Mouse (Mus musculus) liver, adult 2 months (tissue): ENCODE results near the gene Parp8. TPM values are rescaled to one million over a fixed set of nuclear protein-coding genes. Genes with fewer than 3 reads are reported as not detected.

Source experiments
- DNase-seq: peaks from one replicate; pipeline ENCODE4 v3.0.0-alpha.2; 2011; ENCODE audit warnings: low read depth, low spot score; ENCODE audit errors: extremely low read depth
- H3K27ac ChIP-seq: fragments of 200-500 bp; replicated peaks from 2 replicates; pipeline ENCODE4 v1.5.1; 2012; ENCODE audit warnings: low read depth, mild to moderate bottlenecking, control low read depth, inconsistent platforms, low read length; ENCODE audit not compliant: insufficient read depth
- H3K27me3 ChIP-seq: fragments of 200-500 bp; 2 replicates; pipeline ENCODE4 v1.6.1; 2012; ENCODE audit warnings: mild to moderate bottlenecking, moderate library complexity, low read length, inconsistent platforms; ENCODE audit not compliant: control insufficient read depth, insufficient read depth
- H3K36me3 ChIP-seq: fragments of 200-500 bp; 2 replicates; pipeline ENCODE4 v1.6.1; 2012; ENCODE audit warnings: low read length, inconsistent platforms; ENCODE audit not compliant: control insufficient read depth, insufficient read depth
- H3K4me1 ChIP-seq: fragments of 200-500 bp; 2 replicates; pipeline ENCODE4 v1.6.1; 2011; ENCODE audit warnings: low read length; ENCODE audit not compliant: control insufficient read depth, insufficient read depth
- H3K4me3 ChIP-seq: fragments of 200-500 bp; 2 replicates; pipeline ENCODE4 v1.5.1; 2011; ENCODE audit warnings: low read depth, mild to moderate bottlenecking, control low read depth, low read length, moderate library complexity; ENCODE audit not compliant: insufficient read depth
- H3K79me2 ChIP-seq: fragments of 200-500 bp; 2 replicates; pipeline ENCODE4 v1.6.1; 2012; ENCODE audit warnings: inconsistent platforms, mild to moderate bottlenecking, low read length, moderate library complexity; ENCODE audit not compliant: control insufficient read depth, insufficient read depth
- H3K9ac ChIP-seq: fragments of 200-500 bp; 2 replicates; pipeline ENCODE4 v1.6.1; 2012; ENCODE audit warnings: low read depth, mild to moderate bottlenecking, control low read depth, inconsistent platforms, low read length
- CTCF ChIP-seq: fragments of 200-500 bp; IDR thresholded peaks from 2 replicates; pipeline ENCODE4 v1.5.1; 2011; ENCODE audit warnings: low read depth, low read length, control low read depth
- POLR2A ChIP-seq: fragments of 200-500 bp; IDR thresholded peaks from 2 replicates; pipeline ENCODE4 v1.6.1; 2011; ENCODE audit warnings: low read length, control low read depth; ENCODE audit not compliant: insufficient read depth; ENCODE audit errors: extremely low read depth
- WGBS: fragments of 180-500 bp; shearing (Covaris S2); methylation state at CpG from one replicate; pipeline ENCODE4 v1.1.7; 2018; 5-methylcytosine and 5-hydroxymethylcytosine counted together
- polyA plus RNA-seq: library from polyadenylated mRNA; depleted of rRNA; stranded (reverse); fragments of >200 nt; gene quantifications from 2 replicates; pipeline ENCODE4 v1.2.3, GENCODE M21; 2012; rRNA removed
- total RNA-seq: library from RNA; depleted of rRNA; stranded (reverse); fragments of >200 nt; gene quantifications from 2 replicates; pipeline ENCODE4 v1.2.3, GENCODE M21; 2014; rRNA removed

The Parp8 gene
- total and polyA plus RNA-seq, 2 experiments = 0.40 to 1.6 TPM

GRCm38 (mm10) chr13:116843937-116844336 is 181.4 kb downstream of the Parp8 start:
- Histone ChIP-seq H3K79me2 (no peaks in the 10 kb centered on the region), H3K9ac (no peak overlapping the region), H3K4me1 (no peaks in the 10 kb centered on the region), H3K27ac (no peak overlapping the region), H3K36me3 (no peaks in the 10 kb centered on the region), H3K4me3 (no peak overlapping the region), H3K27me3 (no peaks in the 10 kb centered on the region)
- WGBS = 66% methylated on average over 5 of the region's 5 CpGs
- TF ChIP-seq POLR2A (no peak), CTCF (no peak)
- no peak for DNase-seq

- Histone ChIP-seq H3K4me1 (no peaks in the 10 kb centered on the region), H3K9ac (no peak overlapping the region), H3K36me3 (no peaks in the 10 kb centered on the region), H3K79me2 (no peaks in the 10 kb centered on the region), H3K4me3 (no peak overlapping the region), H3K27ac (no peak overlapping the region), H3K27me3 (no peaks in the 10 kb centered on the region)
- DNase-seq = no peak
- TF ChIP-seq CTCF (no peak), POLR2A (no peak)
Measured at GRCm38 (mm10) chr13:116830984-116831383, 194.4 kb downstream of the Parp8 start.

- Histone ChIP-seq H3K27me3 (no peaks in the 10 kb centered on the region), H3K27ac (no peak overlapping the region), H3K4me3 (no peak overlapping the region), H3K79me2 (no peaks in the 10 kb centered on the region), H3K9ac (no peak overlapping the region), H3K4me1 (no peaks in the 10 kb centered on the region), H3K36me3 (no peaks in the 10 kb centered on the region)
- no peak for TF ChIP-seq POLR2A
- no peak for TF ChIP-seq CTCF
- WGBS = 74% methylated on average over 3 of the region's 3 CpGs
- no peak for DNase-seq
Measured at GRCm38 (mm10) chr13:116829015-116829414, 196.3 kb downstream of the Parp8 start.

GRCm38 (mm10) chr13:116811456-116811855 is 213.9 kb downstream of the Parp8 start:
- no peak for TF ChIP-seq POLR2A
- TF ChIP-seq CTCF = no peak
- Histone ChIP-seq H3K27me3 (no peaks in the 10 kb centered on the region), H3K27ac (no peak overlapping the region), H3K4me3 (no peak overlapping the region), H3K79me2 (no peaks in the 10 kb centered on the region), H3K4me1 (no peaks in the 10 kb centered on the region), H3K9ac (no peak overlapping the region), H3K36me3 (no peaks in the 10 kb centered on the region)
- DNase-seq = no peak
- WGBS = 59% methylated on average over 1 of the region's 1 CpGs

Other genes starting within 250 kb of the Parp8 start
- gene Emb, start 183.0 kb upstream of the Parp8 start, total RNA-seq = 0.94 and 1.2 TPM in 2 replicates
- 0.49 and 0.60 TPM in 2 replicates for gene Emb, start 183.0 kb upstream of the Parp8 start, polyA plus RNA-seq
- gene Gm17509, start 195.5 kb upstream of the Parp8 start, total RNA-seq = 0.09 TPM in 1 of 2 replicates, not detected in the other
- gene Gm17509, start 195.5 kb upstream of the Parp8 start, polyA plus RNA-seq = not detected in 2 replicates